13 mouse cellular contexts compared by ENCODE assay signal in the genomic region with DNA sequence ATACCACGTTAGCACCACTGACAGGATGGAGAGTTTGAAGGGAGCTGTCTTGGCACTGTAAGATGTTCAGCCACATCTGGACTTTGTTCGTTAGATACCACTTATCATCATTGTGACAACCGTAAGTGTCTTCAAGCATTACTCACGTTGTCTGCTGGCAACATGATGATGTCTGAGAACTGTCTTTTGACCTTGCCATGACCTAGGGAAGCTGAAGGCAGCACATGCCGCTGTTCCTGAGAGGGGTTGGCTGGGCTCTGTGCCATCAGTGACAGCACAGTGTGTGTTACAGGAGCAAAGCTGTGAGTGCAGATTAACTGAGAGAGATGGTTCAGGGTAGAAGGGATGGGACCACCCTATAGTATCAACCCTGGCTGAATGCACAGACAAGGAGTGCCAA. TPM values are rescaled to one million over a fixed set of nuclear protein-coding genes. Genes with fewer than 3 reads are reported as not detected.
DNase-seq lines count a peak whose midpoint lies in the region; ATAC-seq and TF ChIP-seq lines count a peak whose summit lies in the region.
"Had no signal": no experiment of that assay in that cellular context is flagged by ENCODE, and none has a peak within 500 bp of the region (broad histone marks: within the 10 kb centered on the region; RNA-seq: fewer than 3 reads in every experiment).

No protein-coding gene starts in this region.

- no peaks in the 10 kb centered on the region for H3K9me3 ChIP-seq in embryonic facial prominence, embryonic 14.5 days (ENCODE audit: control insufficient read depth, low read length)
- no peaks in the 10 kb centered on the region for H3K9me3 ChIP-seq in embryonic facial prominence, embryonic 10.5 days
- H3K9me3 ChIP-seq: hindbrain, embryonic 13.5 days; limb, embryonic 15.5 days had no signal

- H3K9ac ChIP-seq in embryonic facial prominence, embryonic 14.5 days (ENCODE audit: low read depth, low read length), result no peak overlapping the region
- H3K9ac ChIP-seq: hindbrain, embryonic 13.5 days; limb, embryonic 15.5 days had no signal

- DNase-seq in embryonic facial prominence, embryonic 14.5 days (ENCODE audit: low spot score), result peak; percentile 45
- no peak for DNase-seq in embryonic facial prominence, embryonic 10.5 days (ENCODE audit: low spot score)
- peak; percentile 34 to 38 for DNase-seq in heart, adult 18-20 months
- peak; percentile 67 to 72 for DNase-seq in heart, postnatal 10 days
- DNase-seq in lung, postnatal 10 days, result peak; percentile 60
- no peak for DNase-seq in layer of hippocampus, adult 2 months (ENCODE audit: low spot score in 2 of 2)
- DNase-seq in layer of hippocampus, postnatal 36 days, result no peak
- DNase-seq: layer of hippocampus, adult 9-11 months had no signal

- no peaks in the 10 kb centered on the region for H3K36me3 ChIP-seq in embryonic facial prominence, embryonic 14.5 days (ENCODE audit: control insufficient read depth, insufficient read depth, low read length)
- no peaks in the 10 kb centered on the region for H3K36me3 ChIP-seq in embryonic facial prominence, embryonic 10.5 days (replicated peaks)
- H3K36me3 ChIP-seq: hindbrain, embryonic 13.5 days; limb, embryonic 15.5 days had no signal

- no peak; the same call in 1 of the 2 replicates for ATAC-seq in embryonic facial prominence, embryonic 14.5 days (ENCODE audit: low read depth)
- ATAC-seq in frontal cortex, adult (ENCODE audit: low TSS enrichment), result no peak
- ATAC-seq: Patski had no signal

- no peaks in the 10 kb centered on the region for H3K27me3 ChIP-seq in embryonic facial prominence, embryonic 14.5 days (replicated peaks; ENCODE audit: control insufficient read depth, insufficient read depth, low read length)
- H3K27me3 ChIP-seq in embryonic facial prominence, embryonic 10.5 days (replicated peaks; ENCODE audit: low read depth, poor library complexity, severe bottlenecking), result no peaks in the 10 kb centered on the region
- H3K27me3 ChIP-seq: hindbrain, embryonic 13.5 days; limb, embryonic 15.5 days; Patski had no signal

- no peak for TF ChIP-seq CTCF in layer of hippocampus, adult 2 months (conservative IDR thresholded peaks at IDR 0.05)

- H3K4me2 ChIP-seq in embryonic facial prominence, embryonic 14.5 days (ENCODE audit: low read depth, low read length), result no peak overlapping the region
- H3K4me2 ChIP-seq: hindbrain, embryonic 13.5 days; limb, embryonic 15.5 days had no signal

- H3K27ac ChIP-seq in embryonic facial prominence, embryonic 14.5 days (replicated peaks; ENCODE audit: low read depth, low read length), result no peak overlapping the region
- H3K27ac ChIP-seq in embryonic facial prominence, embryonic 10.5 days (replicated peaks), result no peak overlapping the region
- H3K27ac ChIP-seq in layer of hippocampus, adult 2 months, result no peak overlapping the region
- H3K27ac ChIP-seq: hindbrain, embryonic 13.5 days; limb, embryonic 15.5 days had no signal

- intact Hi-C loops in heart, postnatal 10 days (cut with DNase I), result no loop called here

- 53% methylated on average over 5 of the region's 5 CpGs for WGBS in embryonic facial prominence, embryonic 14.5 days
- 77% methylated on average over 5 of the region's 5 CpGs for WGBS in embryonic facial prominence, embryonic 10.5 days

- H3K4me3 ChIP-seq in embryonic facial prominence, embryonic 14.5 days (ENCODE audit: low read depth, low read length), result no peak overlapping the region
- no peak overlapping the region for H3K4me3 ChIP-seq in embryonic facial prominence, embryonic 10.5 days
- no peak overlapping the region for H3K4me3 ChIP-seq in layer of hippocampus, adult 2 months
- H3K4me3 ChIP-seq: hindbrain, embryonic 13.5 days; limb, embryonic 15.5 days; myocyte had no signal

- no peaks in the 10 kb centered on the region for H3K4me1 ChIP-seq in embryonic facial prominence, embryonic 14.5 days (ENCODE audit: control insufficient read depth, insufficient read depth, low read length)
- H3K4me1 ChIP-seq in embryonic facial prominence, embryonic 10.5 days, result peaks cover 4% of the 10 kb centered on the region; the same call in 1 of the 2 replicates
- H3K4me1 ChIP-seq: hindbrain, embryonic 13.5 days; limb, embryonic 15.5 days had no signal

RNA-seq across cellular contexts. Expression of gene Ddc, which starts 3.6 kb away (rescaled TPM):
- polyA plus RNA-seq in embryonic facial prominence, embryonic 14.5 days (2014; fragmentation: Nextera tagmentation; extraction: Ambion mirVana), result 32.5 and 48.4 TPM in 2 replicates
- polyA plus RNA-seq in embryonic facial prominence, embryonic 10.5 days (2016; fragmentation: Nextera tagmentation; extraction: Ambion mirVana), result 6.9 and 8.8 TPM in 2 replicates
- 1 to 10 TPM; 1.3 to 1.9 TPM for total RNA-seq in heart, adult 18-20 months (2021)
- 10 to 100 TPM; 11.0 to 11.9 TPM for total RNA-seq in heart, postnatal 10 days (2021)
- total RNA-seq in layer of hippocampus, adult 2 months (2021), result 1 to 10 TPM; 8.1 to 8.9 TPM
- 10 to 100 TPM in 1 of 2 experiments, 1 to 10 TPM in 1; 6.3 to 10.3 TPM for total RNA-seq in layer of hippocampus, postnatal 36 days (2021)

Comparison
In these comparisons a context has a peak if more than half of its experiments do, and no peak if none do; other contexts are left out.
1. DNase-seq: peak in embryonic facial prominence, embryonic 14.5 days (single experiment), heart, adult 18-20 months (2 of 2), heart, postnatal 10 days (2 of 2) and lung, postnatal 10 days (single experiment); none in embryonic facial prominence, embryonic 10.5 days (single experiment), layer of hippocampus, adult 2 months (0 of 2) and layer of hippocampus, postnatal 36 days (0 of 2).